Mouse (Mus musculus) liver, embryonic 16.5 days (tissue): Measurements from ENCODE around the gene Bach2. TPM values are rescaled to one million over a fixed set of nuclear protein-coding genes. Genes with fewer than 3 reads are reported as not detected.
A peak's percentile ranks its signal among the peaks of the same experiment; 100 is the strongest.

Source experiments
- ATAC-seq: fragments of 200-750 bp; cut with Nextera tagmentation; 2 replicates; pipeline ENCODE4 v1.8.0; 2017; ENCODE audit warnings: low read depth, mild to moderate bottlenecking, moderate number of reproducible peaks, moderate library complexity
- H3K27ac ChIP-seq: fragments of 300-500 bp; sonication (generic); 2 replicates; pipeline ENCODE4 v1.5.1; 2014; ENCODE audit warnings: mild to moderate bottlenecking, low read length
- H3K27me3 ChIP-seq: fragments of 300-500 bp; sonication (generic); 2 replicates; pipeline ENCODE4 v1.6.1; 2014; ENCODE audit warnings: low read depth, low read length, mixed read lengths; ENCODE audit not compliant: control insufficient read depth, insufficient read depth
- H3K36me3 ChIP-seq: fragments of 300-500 bp; sonication (generic); 2 replicates; pipeline ENCODE4 v1.6.1; 2014; ENCODE audit warnings: mild to moderate bottlenecking; ENCODE audit not compliant: control insufficient read depth, insufficient read depth
- H3K4me1 ChIP-seq: fragments of 300-500 bp; sonication (generic); 2 replicates; pipeline ENCODE4 v1.6.1; 2014; ENCODE audit warnings: low read depth, low read length, mixed read lengths; ENCODE audit not compliant: control insufficient read depth
- H3K4me2 ChIP-seq: fragments of 300-500 bp; sonication (generic); 2 replicates; pipeline ENCODE4 v1.6.1; 2014; ENCODE audit warnings: low read depth, low read length, mixed read lengths
- H3K4me3 ChIP-seq: fragments of 300-500 bp; sonication (generic); 2 replicates; pipeline ENCODE4 v1.5.1; 2014; ENCODE audit warnings: low read depth, mild to moderate bottlenecking, low read length
- H3K9ac ChIP-seq: fragments of 300-500 bp; sonication (generic); 2 replicates; pipeline ENCODE4 v1.6.1; 2014; ENCODE audit warnings: low read depth, low read length
- H3K9me3 ChIP-seq: fragments of 300-500 bp; sonication (generic); replicated peaks from 2 replicates; pipeline ENCODE4 v1.6.1; 2016; ENCODE audit warnings: low read length; ENCODE audit not compliant: control insufficient read depth
- WGBS: fragments of 180-500 bp; shearing (Covaris S2); extraction: QIAGEN DNeasy Blood & Tissue Kit; methylation state at CpG from one replicate; pipeline ENCODE4 v1.1.7; 2014; ENCODE audit not compliant: insufficient replicate concordance; 5-methylcytosine and 5-hydroxymethylcytosine counted together
- polyA plus RNA-seq: library from polyadenylated mRNA; unstranded; fragments of >200 nt; fragmentation: Nextera tagmentation; extraction: Ambion mirVana; gene quantifications from 2 replicates; pipeline ENCODE4 v1.2.1, GENCODE M21; 2015

The Bach2 gene
- polyA plus RNA-seq, 1 experiment from 2014 or later, result 1.5 TPM

DNA sequence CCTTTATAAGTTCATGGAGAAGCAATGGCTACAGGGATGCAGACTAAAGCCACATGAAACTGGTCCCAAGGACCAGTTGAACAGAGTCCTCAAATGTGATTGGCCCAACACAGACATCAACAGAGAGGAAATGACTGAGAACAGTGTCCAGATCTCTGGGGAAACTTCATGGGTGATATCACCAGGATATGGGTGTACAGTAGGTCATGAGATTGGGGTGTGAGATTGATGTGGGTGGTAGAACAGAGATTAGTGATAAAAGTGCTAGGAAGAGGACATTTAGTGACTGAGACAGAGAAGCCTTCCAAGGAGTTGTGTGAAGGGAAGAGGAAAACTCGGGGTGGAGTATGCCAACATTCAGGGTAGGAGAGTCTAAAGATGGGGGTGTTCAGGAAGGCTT is 29.4 kb downstream of the Bach2 start:
- Histone ChIP-seq H3K27ac (no peak overlapping the region), H3K4me1 (no peaks in the 10 kb centered on the region; the same call in none of the 2 replicates)
- no peak for ATAC-seq

DNA sequence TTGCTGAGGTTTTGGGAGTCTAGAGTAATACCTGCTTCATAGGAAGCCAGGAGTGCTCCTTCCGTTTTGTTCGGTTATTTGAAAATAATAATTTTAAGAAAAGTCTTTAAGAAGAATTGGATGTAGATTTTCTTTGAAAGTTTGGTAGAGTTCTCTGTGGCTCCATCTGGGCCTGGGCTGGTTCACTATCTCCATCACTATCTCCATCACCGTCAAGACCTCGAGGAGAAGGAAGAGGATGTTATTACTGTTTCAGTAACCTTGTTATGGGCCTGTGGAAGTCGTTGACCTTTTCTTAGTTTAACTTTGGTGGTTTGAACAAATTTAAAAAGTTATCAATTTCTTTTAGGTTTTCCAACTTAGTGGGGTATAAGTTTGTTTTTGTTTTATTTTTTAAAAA is 33.8 kb downstream of the Bach2 start:
- H3K27me3 ChIP-seq, result no peaks in the 10 kb centered on the region
- H3K4me2 ChIP-seq, result no peak overlapping the region
- H3K4me1 ChIP-seq, result no peaks in the 10 kb centered on the region
- H3K4me3 ChIP-seq, result no peak overlapping the region
- 57% methylated on average over 5 of the region's 5 CpGs for WGBS
- H3K27ac ChIP-seq, result no peak overlapping the region
- H3K9me3 ChIP-seq, result no peaks in the 10 kb centered on the region
- no peak overlapping the region for H3K9ac ChIP-seq
- H3K36me3 ChIP-seq, result no peaks in the 10 kb centered on the region
- no peak for ATAC-seq

More for the DNA sequence above, 29.4 kb downstream of the Bach2 start:
- Histone ChIP-seq H3K36me3 (no peaks in the 10 kb centered on the region), H3K9me3 (no peaks in the 10 kb centered on the region), H3K4me2 (no peak overlapping the region), H3K9ac (no peak overlapping the region), H3K4me3 (no peak overlapping the region), H3K27me3 (no peaks in the 10 kb centered on the region)
- WGBS, result 50% methylated on average over 1 of the region's 1 CpGs

DNA sequence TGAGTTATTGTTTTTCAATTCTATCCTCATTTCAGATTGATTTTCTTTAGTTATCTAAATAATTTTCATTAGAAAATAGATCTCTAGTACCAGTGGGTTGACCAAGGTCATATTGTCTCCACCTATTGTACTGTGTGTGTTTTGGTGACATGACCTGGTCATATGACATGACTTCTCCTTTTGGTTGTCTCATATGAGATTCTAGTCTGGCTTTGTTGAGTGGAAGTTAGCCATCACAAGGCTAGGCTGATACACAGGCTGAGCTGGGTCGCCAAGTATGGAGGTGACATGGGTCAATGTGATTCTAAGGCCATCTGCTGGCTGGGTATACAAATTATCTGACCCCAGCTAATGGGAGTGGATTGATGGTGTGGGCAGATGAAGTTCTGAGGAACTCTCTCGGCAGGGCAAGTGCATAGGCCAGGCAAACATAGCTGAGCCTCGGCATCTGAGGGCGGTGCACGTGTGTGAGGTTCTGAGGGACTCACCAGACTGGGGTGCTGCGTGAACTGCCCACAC is 36.2 kb downstream of the Bach2 start:
- no peaks in the 10 kb centered on the region for H3K27me3 ChIP-seq
- H3K9ac ChIP-seq, result no peak overlapping the region
- no peaks in the 10 kb centered on the region for H3K4me1 ChIP-seq
- H3K4me2 ChIP-seq, result no peak overlapping the region
- no peak overlapping the region for H3K27ac ChIP-seq
- no peak overlapping the region for H3K4me3 ChIP-seq
- WGBS, result 67% methylated on average over 6 of the region's 6 CpGs
- no peaks in the 10 kb centered on the region for H3K36me3 ChIP-seq
- no peak for ATAC-seq
- H3K9me3 ChIP-seq, result no peaks in the 10 kb centered on the region

DNA sequence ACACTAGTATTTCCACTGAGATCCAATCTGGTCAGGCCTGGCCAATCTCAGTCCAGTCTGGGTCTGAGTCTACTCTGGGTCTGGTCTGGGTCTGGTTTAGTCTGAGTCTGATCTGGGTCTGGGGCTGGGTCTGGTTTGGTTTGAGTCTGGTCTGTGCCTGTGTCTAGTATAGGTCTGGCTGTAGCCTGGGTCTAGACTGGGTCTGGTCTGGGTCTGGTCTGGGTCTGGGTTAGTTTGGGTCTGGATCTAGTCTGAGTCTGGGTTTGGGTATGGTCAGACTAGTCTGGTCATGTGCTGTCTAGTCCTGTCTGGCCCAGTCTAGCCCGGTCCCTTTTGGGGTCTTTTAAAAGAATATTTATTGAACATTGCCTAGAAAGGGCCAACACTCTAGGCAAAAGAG is 41.2 kb downstream of the Bach2 start:
- Histone ChIP-seq H3K4me2 (no peak overlapping the region), H3K9ac (no peak overlapping the region), H3K27me3 (no peaks in the 10 kb centered on the region), H3K4me1 (no peaks in the 10 kb centered on the region), H3K9me3 (no peaks in the 10 kb centered on the region), H3K27ac (no peak overlapping the region), H3K36me3 (no peaks in the 10 kb centered on the region), H3K4me3 (no peak overlapping the region)
- WGBS, result 65% methylated on average over 1 of the region's 1 CpGs
- no peak for ATAC-seq

DNA sequence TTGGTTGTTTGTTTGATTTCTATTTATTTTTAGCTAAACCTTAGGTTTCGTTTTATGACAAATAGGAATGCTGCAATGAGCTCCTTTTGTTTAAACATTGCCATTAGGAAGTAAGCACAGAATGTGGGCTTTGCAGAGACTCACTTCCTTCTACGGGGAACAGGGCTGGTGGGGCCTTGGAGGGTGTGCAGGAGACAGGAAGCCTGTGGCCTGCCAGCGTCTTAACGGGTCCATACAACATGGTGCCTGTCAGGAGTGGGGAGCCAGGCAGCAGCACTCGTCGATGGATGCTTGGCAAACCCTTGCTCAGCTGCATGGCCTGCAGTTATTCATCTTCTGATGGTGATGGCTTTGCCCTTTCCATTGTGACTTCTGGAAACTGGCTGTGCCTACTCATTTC is 41.8 kb downstream of the Bach2 start:
- Histone ChIP-seq H3K27me3 (no peaks in the 10 kb centered on the region), H3K36me3 (no peaks in the 10 kb centered on the region), H3K4me2 (no peak overlapping the region), H3K9me3 (no peaks in the 10 kb centered on the region), H3K4me3 (no peak overlapping the region), H3K9ac (no peak overlapping the region), H3K27ac (no peak overlapping the region), H3K4me1 (no peaks in the 10 kb centered on the region; the same call in 1 of the 2 replicates)
- no peak for ATAC-seq
- WGBS, result 6% methylated on average over 6 of the region's 6 CpGs

DNA sequence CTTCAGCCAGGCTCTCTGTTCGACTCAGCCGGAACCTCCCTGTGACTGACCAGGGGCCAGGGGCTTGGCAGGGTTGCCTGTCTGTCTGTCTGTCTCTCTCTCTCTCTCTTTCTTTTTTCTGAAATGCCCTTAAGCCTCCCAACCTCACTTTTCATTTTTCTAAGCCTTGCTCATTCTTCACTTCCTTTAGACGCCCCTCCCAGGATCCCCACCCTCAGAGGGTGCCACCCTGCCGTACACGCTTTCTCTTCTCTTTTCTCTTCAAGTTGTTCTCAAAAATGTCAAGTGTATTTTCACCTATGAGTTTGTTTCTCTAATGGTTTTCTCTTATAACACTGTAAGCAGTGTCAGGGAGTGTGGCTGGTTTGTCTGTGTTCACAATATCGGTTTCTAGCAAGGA is 42.7 kb downstream of the Bach2 start:
- Histone ChIP-seq H3K27ac (no peak overlapping the region), H3K4me3 (no peak overlapping the region), H3K9ac (no peak overlapping the region), H3K27me3 (no peaks in the 10 kb centered on the region), H3K4me2 (no peak overlapping the region), H3K36me3 (no peaks in the 10 kb centered on the region), H3K4me1 (no peaks in the 10 kb centered on the region; the same call in 1 of the 2 replicates), H3K9me3 (no peaks in the 10 kb centered on the region)
- no peak for ATAC-seq
- 61% methylated on average over 6 of the region's 6 CpGs for WGBS

DNA sequence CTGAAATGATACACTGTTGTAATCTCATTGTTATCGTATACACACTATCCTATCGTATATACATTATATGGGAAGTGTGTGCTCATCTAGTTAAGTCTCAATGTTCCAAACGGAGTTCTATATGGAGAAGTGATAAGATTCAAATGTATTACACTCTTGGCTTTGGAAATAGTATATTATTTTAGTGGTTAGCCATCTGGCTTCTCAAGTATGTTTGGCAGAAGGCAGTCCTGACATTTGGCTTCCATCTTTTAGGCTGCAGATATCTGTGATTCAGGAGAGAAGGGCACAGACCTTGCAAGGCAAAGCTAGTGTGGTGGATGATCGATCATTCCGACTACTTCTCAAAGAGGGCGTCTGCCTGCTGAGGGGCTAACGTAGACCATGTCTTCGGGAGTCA is 47.8 kb downstream of the Bach2 start:
- ATAC-seq, result no peak
- WGBS, result 75% methylated on average over 8 of the region's 8 CpGs
- Histone ChIP-seq H3K27me3 (no peaks in the 10 kb centered on the region), H3K27ac (no peak overlapping the region), H3K4me2 (no peak overlapping the region), H3K9me3 (no peaks in the 10 kb centered on the region), H3K4me1 (peaks cover 14% of the 10 kb centered on the region), H3K9ac (no peak overlapping the region), H3K36me3 (no peaks in the 10 kb centered on the region), H3K4me3 (no peak overlapping the region)

DNA sequence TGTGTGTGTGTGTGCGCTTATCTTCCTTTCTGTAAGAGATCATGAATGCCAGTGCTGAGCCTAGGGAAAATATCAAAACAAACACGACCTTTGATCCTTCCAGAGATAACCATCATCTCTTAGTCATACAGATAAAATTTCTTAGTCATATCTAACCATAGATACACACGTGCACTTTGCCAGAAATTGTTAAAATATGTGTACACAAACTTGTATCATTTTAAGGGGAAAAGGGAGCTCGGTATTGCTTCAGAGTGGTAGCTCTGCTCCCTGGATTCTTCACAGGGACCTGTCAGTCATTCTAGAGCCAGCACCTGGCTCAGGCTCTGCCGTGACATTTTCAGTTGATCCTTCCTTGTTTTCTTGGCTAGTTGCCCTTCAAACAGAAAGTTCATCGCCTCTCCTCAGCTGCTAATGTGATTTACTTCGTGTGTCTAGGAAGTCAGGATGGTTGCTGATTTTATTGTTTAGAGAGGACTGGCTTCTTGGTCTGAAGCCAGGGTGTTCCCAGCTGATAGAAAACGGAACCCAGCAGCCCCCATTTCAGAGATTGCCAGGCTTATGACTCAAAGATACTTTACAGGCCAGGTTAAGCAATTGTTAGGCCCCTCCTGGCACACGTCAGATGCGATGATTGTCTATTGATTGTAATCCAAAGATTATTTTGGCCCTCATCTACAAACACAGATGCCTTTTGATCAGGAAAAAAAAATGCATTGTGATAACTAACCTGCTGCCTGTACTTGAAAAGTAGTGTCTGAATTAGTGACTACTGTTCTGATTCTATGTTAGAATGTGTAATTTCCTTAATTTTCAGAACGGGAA is 49.6 kb downstream of the Bach2 start:
- H3K9ac ChIP-seq, result no peak overlapping the region
- H3K4me1 ChIP-seq, result peaks cover 16% of the 10 kb centered on the region
- WGBS, result 23% methylated on average over 11 of the region's 11 CpGs
- no peaks in the 10 kb centered on the region for H3K36me3 ChIP-seq
- peak overlapping the region; percentile 54 for H3K27ac ChIP-seq
- 0 out of 2 replicates have a peak overlapping the region, but pooled peaks have one; percentile 4 for H3K4me2 ChIP-seq
- no peaks in the 10 kb centered on the region for H3K9me3 ChIP-seq
- peak; percentile 54 for ATAC-seq
- H3K4me3 ChIP-seq, result no peak overlapping the region
- no peaks in the 10 kb centered on the region for H3K27me3 ChIP-seq

DNA sequence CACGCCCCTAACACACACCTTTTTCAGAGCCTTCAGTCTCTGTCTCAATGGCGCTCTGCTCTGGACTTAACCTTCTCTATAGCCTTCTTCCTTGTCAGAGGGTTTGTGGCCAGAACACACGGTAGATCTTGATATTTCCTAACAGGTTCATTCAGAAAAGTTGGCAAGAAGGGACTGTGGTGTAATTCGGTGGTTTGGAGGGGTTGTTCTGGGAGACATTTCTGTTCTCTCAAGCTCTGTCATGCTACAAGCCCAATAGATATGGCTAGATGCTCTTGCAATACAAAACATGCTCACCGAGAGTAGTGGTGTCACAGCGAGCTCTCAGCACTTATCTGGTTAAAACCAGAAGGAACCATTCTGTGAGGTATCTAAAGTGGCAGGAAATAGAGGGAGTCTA is 51.2 kb downstream of the Bach2 start:
- H3K4me2 ChIP-seq, result no peak overlapping the region
- no peaks in the 10 kb centered on the region for H3K27me3 ChIP-seq
- peaks cover 16% of the 10 kb centered on the region for H3K4me1 ChIP-seq
- H3K4me3 ChIP-seq, result no peak overlapping the region
- WGBS, result 24% methylated on average over 6 of the region's 6 CpGs
- no peak overlapping the region for H3K9ac ChIP-seq
- no peak overlapping the region for H3K27ac ChIP-seq
- H3K36me3 ChIP-seq, result no peaks in the 10 kb centered on the region
- H3K9me3 ChIP-seq, result no peaks in the 10 kb centered on the region
- no peak for ATAC-seq
